Mouse (Mus musculus) intestine, embryonic 16.5 days (tissue): Measurements from ENCODE around the gene Fam196b. TPM values are rescaled to one million over a fixed set of nuclear protein-coding genes. Genes with fewer than 3 reads are reported as not detected.

ENCODE experiments used
- ATAC-seq: fragments of 200-750 bp; cut with Nextera tagmentation; 2 replicates; pipeline ENCODE4 v1.8.0; 2017; ENCODE audit warnings: moderate TSS enrichment, moderate library complexity
- H3K27ac ChIP-seq: fragments of 300-500 bp; sonication (generic); 2 replicates; pipeline ENCODE4 v1.5.1; 2014; ENCODE audit warnings: mild to moderate bottlenecking, low read length
- H3K27me3 ChIP-seq: fragments of 300-500 bp; sonication (generic); replicated peaks from 2 replicates; pipeline ENCODE4 v1.6.1; 2014; ENCODE audit warnings: low read length, control low read depth, mixed read lengths; ENCODE audit not compliant: control insufficient read depth, insufficient read depth
- H3K36me3 ChIP-seq: fragments of 300-500 bp; sonication (generic); 2 replicates; pipeline ENCODE4 v1.6.1; 2014; ENCODE audit warnings: low read length, control low read depth; ENCODE audit not compliant: control insufficient read depth, insufficient read depth
- H3K4me1 ChIP-seq: fragments of 300-500 bp; sonication (generic); 2 replicates; pipeline ENCODE4 v1.6.1; 2014; ENCODE audit warnings: low read length, control low read depth, mixed read lengths; ENCODE audit not compliant: control insufficient read depth, insufficient read depth
- H3K4me2 ChIP-seq: fragments of 300-500 bp; sonication (generic); 2 replicates; pipeline ENCODE4 v1.6.1; 2014; ENCODE audit warnings: low read depth, low read length, control low read depth
- H3K4me3 ChIP-seq: fragments of 300-500 bp; sonication (generic); 2 replicates; pipeline ENCODE4 v1.5.1; 2014; ENCODE audit warnings: mild to moderate bottlenecking, low read length
- H3K9ac ChIP-seq: fragments of 300-500 bp; sonication (generic); 2 replicates; pipeline ENCODE4 v1.6.1; 2014; ENCODE audit warnings: low read depth, low read length
- H3K9me3 ChIP-seq: fragments of 300-500 bp; sonication (generic); 2 replicates; pipeline ENCODE4 v1.6.1; 2016; ENCODE audit warnings: low read length, control low read depth; ENCODE audit not compliant: control insufficient read depth
- WGBS: fragments of 180-500 bp; shearing (Covaris S2); extraction: QIAGEN DNeasy Blood & Tissue Kit; methylation state at CpG from one replicate; pipeline ENCODE4 v1.1.7; 2014; 5-methylcytosine and 5-hydroxymethylcytosine counted together
- polyA plus RNA-seq: library from polyadenylated mRNA; unstranded; fragments of >200 nt; fragmentation: Nextera tagmentation; extraction: Ambion mirVana; gene quantifications from 2 replicates; pipeline ENCODE4 v1.2.1, GENCODE M21; 2015

Gene Fam196b
- polyA plus RNA-seq, 1 experiment from 2014 or later = 0.15 TPM

DNA sequence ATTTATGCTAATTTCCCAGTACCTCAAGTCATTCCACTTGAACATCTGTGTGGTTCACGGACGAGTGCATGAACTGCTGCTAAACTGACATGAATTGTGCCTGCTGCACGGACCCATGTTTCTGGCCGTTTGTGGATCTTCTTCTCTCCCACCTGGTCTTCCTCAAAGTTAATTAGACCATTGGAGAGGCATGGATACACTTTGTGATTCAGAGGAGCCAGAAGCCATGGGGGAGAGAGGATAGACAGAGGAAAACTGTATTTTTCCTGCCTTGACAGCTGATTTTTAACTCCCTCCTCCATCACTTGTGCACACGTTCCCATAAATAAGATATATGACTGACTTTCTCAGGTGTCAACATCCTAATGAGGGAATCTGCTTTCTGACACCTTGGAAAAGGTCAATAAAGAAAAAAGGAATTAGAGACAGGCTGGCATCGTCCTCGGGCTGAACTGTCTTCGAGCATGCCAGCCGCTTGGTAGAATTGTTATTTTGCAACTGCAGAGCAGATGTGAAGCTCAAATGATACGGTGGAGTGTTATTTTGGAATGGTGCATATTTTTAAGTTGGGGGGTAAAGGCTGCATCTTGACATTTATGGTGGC, 34.9 kb downstream of the Fam196b start:
- 75% methylated on average over 10 of the region's 10 CpGs for WGBS
- H3K4me2 ChIP-seq = no peak overlapping the region
- no peaks in the 10 kb centered on the region for H3K36me3 ChIP-seq
- no peaks in the 10 kb centered on the region for H3K27me3 ChIP-seq
- no peak overlapping the region for H3K27ac ChIP-seq
- no peak for ATAC-seq
- no peaks in the 10 kb centered on the region for H3K9me3 ChIP-seq
- H3K9ac ChIP-seq = no peak overlapping the region
- H3K4me3 ChIP-seq = no peak overlapping the region
- no peaks in the 10 kb centered on the region for H3K4me1 ChIP-seq

- Histone ChIP-seq H3K4me3 (no peak overlapping the region), H3K27me3 (no peaks in the 10 kb centered on the region), H3K4me2 (no peak overlapping the region), H3K27ac (no peak overlapping the region), H3K9ac (no peak overlapping the region), H3K9me3 (no peaks in the 10 kb centered on the region), H3K4me1 (no peaks in the 10 kb centered on the region), H3K36me3 (no peaks in the 10 kb centered on the region)
- no peak for ATAC-seq
- 43% methylated on average over 12 of the region's 12 CpGs for WGBS
Observed at GRCm38 (mm10) chr11:34355406-34355805, 40.8 kb downstream of the Fam196b start.

DNA sequence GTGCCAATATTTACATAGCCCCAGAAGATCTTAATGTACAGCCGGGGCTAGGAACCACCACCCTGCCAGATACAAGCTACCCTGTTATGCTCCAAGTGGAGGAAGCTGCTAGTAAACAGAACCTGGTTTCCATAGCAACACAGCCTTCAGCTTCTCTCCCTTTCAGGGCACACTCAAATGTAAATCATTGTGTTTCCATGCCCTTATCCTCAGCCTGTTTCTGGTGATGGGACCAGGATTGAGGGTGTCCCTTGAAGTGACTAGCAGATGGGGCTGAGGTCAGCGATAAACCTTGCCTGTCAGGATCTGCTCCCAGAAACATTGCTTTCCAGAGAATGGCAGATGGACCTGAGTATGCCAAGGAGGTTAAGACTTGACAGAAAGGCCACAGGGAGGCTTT, 41.5 kb downstream of the Fam196b start:
- Histone ChIP-seq H3K4me2 (no peak overlapping the region), H3K36me3 (no peaks in the 10 kb centered on the region), H3K4me1 (no peaks in the 10 kb centered on the region), H3K4me3 (no peak overlapping the region), H3K9me3 (no peaks in the 10 kb centered on the region), H3K27me3 (no peaks in the 10 kb centered on the region), H3K9ac (no peak overlapping the region), H3K27ac (no peak overlapping the region)
- ATAC-seq = no peak
- WGBS = 22% methylated on average over 2 of the region's 2 CpGs

DNA sequence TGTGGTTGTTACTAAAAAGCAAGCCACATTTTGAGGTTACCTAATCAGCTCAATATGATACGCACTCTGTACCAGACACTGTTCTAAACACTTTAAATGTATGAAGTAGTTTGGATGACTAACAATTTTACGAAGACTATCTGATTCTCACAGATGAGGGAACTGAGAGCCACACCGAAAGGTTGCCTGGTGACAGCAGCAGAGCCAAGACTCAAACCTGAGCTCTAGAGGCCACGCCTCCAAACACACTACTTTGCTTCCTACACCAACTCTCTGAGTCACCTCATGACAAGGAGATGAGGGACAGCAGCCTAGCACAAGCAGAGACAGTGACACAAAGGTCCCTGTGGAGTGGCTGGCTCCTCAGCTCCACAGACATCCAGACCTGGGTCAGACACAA, 57.6 kb downstream of the Fam196b start:
- no peak for ATAC-seq
- no peak overlapping the region for H3K9ac ChIP-seq
- no peak overlapping the region for H3K4me3 ChIP-seq
- H3K36me3 ChIP-seq = no peaks in the 10 kb centered on the region
- no peaks in the 10 kb centered on the region for H3K27me3 ChIP-seq
- no peak overlapping the region for H3K27ac ChIP-seq
- WGBS = 79% methylated on average over 4 of the region's 4 CpGs
- H3K4me1 ChIP-seq = no peaks in the 10 kb centered on the region
- H3K4me2 ChIP-seq = no peak overlapping the region
- H3K9me3 ChIP-seq = no peaks in the 10 kb centered on the region

DNA sequence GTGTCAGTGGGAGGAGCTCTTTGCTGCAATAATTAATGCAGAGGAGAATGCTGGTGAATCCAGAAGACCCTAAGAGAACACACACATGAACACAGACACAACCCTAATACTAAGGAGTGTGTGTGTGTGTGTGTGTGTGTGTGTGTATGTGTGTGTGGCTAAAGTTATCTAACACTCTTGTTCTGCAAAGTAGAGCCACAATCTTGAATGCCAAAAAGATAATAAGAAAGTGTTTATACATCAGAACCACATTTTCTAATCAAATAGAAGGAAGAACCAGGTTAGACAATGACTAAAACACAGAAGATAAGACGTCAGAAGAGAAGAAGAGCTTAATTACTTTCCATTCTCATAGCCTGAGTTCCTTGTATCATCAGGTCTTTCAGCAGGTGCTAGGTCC, 60.9 kb downstream of the Fam196b start:
- H3K27ac ChIP-seq = no peak overlapping the region
- WGBS = 81% methylated on average over 1 of the region's 1 CpGs
- H3K4me3 ChIP-seq = no peak overlapping the region
- H3K36me3 ChIP-seq = no peaks in the 10 kb centered on the region
- H3K4me1 ChIP-seq = no peaks in the 10 kb centered on the region
- no peak overlapping the region for H3K4me2 ChIP-seq
- H3K9me3 ChIP-seq = no peaks in the 10 kb centered on the region
- H3K27me3 ChIP-seq = no peaks in the 10 kb centered on the region
- H3K9ac ChIP-seq = no peak overlapping the region
- ATAC-seq = no peak

DNA sequence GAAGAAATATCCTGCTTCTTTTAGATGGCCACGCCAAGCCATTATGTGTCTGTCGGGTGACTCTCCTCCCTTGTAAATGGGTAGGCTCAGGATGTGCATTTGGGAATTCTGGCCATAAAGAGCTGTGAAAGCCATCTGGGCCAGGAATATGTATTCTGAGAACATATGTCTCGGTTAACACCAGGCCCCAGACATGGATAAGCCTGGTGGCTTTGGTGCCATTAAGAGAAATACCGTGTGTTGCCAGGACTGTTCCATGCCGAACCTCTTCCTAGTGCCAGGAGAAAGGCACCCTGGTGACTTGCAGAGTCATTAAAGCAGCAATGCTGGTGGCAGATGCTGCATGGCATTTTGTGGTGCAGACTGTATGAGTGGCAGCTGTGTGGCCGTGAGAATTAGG, 63.0 kb downstream of the Fam196b start:
- Histone ChIP-seq H3K9me3 (no peaks in the 10 kb centered on the region), H3K36me3 (no peaks in the 10 kb centered on the region), H3K9ac (no peak overlapping the region), H3K27ac (no peak overlapping the region), H3K4me3 (no peak overlapping the region), H3K27me3 (no peaks in the 10 kb centered on the region), H3K4me2 (no peak overlapping the region), H3K4me1 (no peaks in the 10 kb centered on the region)
- WGBS = 69% methylated on average over 6 of the region's 6 CpGs
- ATAC-seq = no peak

DNA sequence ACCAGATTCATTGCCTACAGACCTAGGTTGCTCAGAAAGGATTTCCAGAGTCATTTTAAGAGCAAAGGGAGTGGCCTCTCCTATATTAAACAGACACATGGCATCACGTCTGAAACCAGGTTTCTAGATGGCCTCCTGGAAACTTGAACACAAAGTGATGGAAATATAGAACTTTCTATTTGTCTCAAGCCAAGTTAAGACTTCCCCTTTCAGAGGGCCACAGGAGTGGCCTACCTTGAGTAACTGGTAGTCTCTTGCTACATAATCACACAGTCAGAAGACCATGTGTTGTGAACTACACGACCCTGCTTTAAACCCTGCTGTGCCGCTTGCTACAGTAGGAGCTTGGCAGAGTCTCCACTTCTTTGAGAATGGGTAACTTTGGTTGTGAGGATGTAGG, 68.9 kb downstream of the Fam196b start:
- WGBS = 82% methylated on average over 3 of the region's 3 CpGs
- no peak overlapping the region for H3K4me2 ChIP-seq
- H3K36me3 ChIP-seq = no peaks in the 10 kb centered on the region
- no peak overlapping the region for H3K27ac ChIP-seq
- H3K4me1 ChIP-seq = no peaks in the 10 kb centered on the region
- no peak overlapping the region for H3K9ac ChIP-seq
- no peaks in the 10 kb centered on the region for H3K9me3 ChIP-seq
- no peaks in the 10 kb centered on the region for H3K27me3 ChIP-seq
- no peak for ATAC-seq
- no peak overlapping the region for H3K4me3 ChIP-seq

GRCm38 (mm10) chr11:34384178-34384577, 69.6 kb downstream of the Fam196b start:
- ATAC-seq = no peak
- no peak overlapping the region for H3K9ac ChIP-seq
- no peaks in the 10 kb centered on the region for H3K27me3 ChIP-seq
- H3K9me3 ChIP-seq = no peaks in the 10 kb centered on the region
- no peak overlapping the region for H3K4me2 ChIP-seq
- no peak overlapping the region for H3K27ac ChIP-seq
- no peaks in the 10 kb centered on the region for H3K4me1 ChIP-seq
- WGBS = 56% methylated on average over 4 of the region's 4 CpGs
- no peaks in the 10 kb centered on the region for H3K36me3 ChIP-seq
- H3K4me3 ChIP-seq = no peak overlapping the region

- H3K4me3 ChIP-seq = no peak overlapping the region
- WGBS = 37% methylated on average over 1 of the region's 1 CpGs
- ATAC-seq = no peak
- no peaks in the 10 kb centered on the region for H3K9me3 ChIP-seq
- no peaks in the 10 kb centered on the region for H3K36me3 ChIP-seq
- no peaks in the 10 kb centered on the region for H3K27me3 ChIP-seq
- no peak overlapping the region for H3K9ac ChIP-seq
- H3K27ac ChIP-seq = no peak overlapping the region
- no peaks in the 10 kb centered on the region for H3K4me1 ChIP-seq
- H3K4me2 ChIP-seq = no peak overlapping the region
Observed at GRCm38 (mm10) chr11:34385001-34385688, 70.5 kb downstream of the Fam196b start.
